Mouse (Mus musculus): ENCODE data around the gene Klf11.

DNA sequence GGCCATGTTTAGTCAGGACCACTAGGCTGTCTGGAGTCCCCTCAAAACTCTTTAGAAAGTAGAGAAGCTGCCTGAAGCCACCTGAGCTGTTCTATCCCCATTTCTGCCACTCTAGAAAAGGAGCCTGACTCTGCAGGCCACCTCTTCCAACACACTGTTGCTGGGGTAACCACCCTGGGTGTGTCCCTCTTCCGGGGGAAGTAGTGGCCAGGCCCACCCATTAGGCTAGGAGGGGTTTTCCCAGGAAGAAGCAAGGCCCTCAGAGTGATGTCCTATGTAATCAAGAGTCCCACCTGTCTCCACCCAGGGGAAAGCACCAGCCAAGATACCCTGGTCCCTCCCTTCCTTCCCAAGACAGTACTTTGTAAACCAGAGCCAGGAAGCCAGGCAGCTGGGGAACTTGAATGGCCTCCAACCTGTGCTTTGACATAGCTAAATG lies 17.3 kb upstream of the Klf11 start:
- TF ChIP-seq POLR2A (IDR thresholded peaks at IDR 0.05; ENCODE audit: borderline replicate concordance, control insufficient read depth, low read depth, low read length), result no peak
- no peak for TF ChIP-seq CTCF (IDR thresholded peaks at IDR 0.05; ENCODE audit: control insufficient read depth, insufficient read depth, low read length)
